ENCODE assay signal across 16 mouse cellular contexts in genomic region chr19:44418061-44418460, GRCm38 (mm10). TPM values are rescaled to one million over a fixed set of nuclear protein-coding genes. Genes with fewer than 3 reads are reported as not detected.
DNase-seq lines count a peak whose midpoint lies in the region; ATAC-seq and TF ChIP-seq lines count a peak whose summit lies in the region.
"Had no signal": no experiment of that assay in that cellular context is flagged by ENCODE, and none has a peak within 500 bp of the region (broad histone marks: within the 10 kb centered on the region; RNA-seq: fewer than 3 reads in every experiment).

No protein-coding gene starts in this region.

- 68% methylated on average over 5 of the region's 5 CpGs for WGBS in kidney, adult 2 months
- WGBS in kidney, embryonic 15.5 days, result 80% methylated on average over 5 of the region's 5 CpGs

- TF ChIP-seq CTCF in kidney, adult 2 months (conservative IDR thresholded peaks at IDR 0.05; ENCODE audit: insufficient read depth, insufficient read length, low read depth, low read length), result no peak

- no peak overlapping the region for H3K4me3 ChIP-seq in kidney, adult 2 months (ENCODE audit: insufficient read depth, low read depth, low read length)
- H3K4me3 ChIP-seq in kidney, embryonic 15.5 days (replicated peaks), result no peak overlapping the region
- H3K4me3 ChIP-seq: embryonic facial prominence, embryonic 10.5 days; forebrain, embryonic 13.5 days; heart, embryonic 13.5 days; hindbrain, embryonic 15.5 days had no signal

- no peak for TF ChIP-seq POLR2A in kidney, adult 2 months (IDR thresholded peaks at IDR 0.05; ENCODE audit: low read depth, low read length)

- H3K27ac ChIP-seq in kidney, adult 2 months (ENCODE audit: insufficient read depth, low read depth, low read length), result no peak overlapping the region
- no peak overlapping the region for H3K27ac ChIP-seq in kidney, embryonic 15.5 days
- H3K27ac ChIP-seq: embryonic facial prominence, embryonic 10.5 days; forebrain, embryonic 13.5 days; heart, embryonic 13.5 days; hindbrain, embryonic 15.5 days had no signal

- peaks cover 4% of the 10 kb centered on the region; the same call in 1 of the 2 replicates for H3K4me1 ChIP-seq in kidney, adult 2 months (ENCODE audit: control insufficient read depth, insufficient read depth, low read length)
- 0 out of 2 replicates have a peak, but pooled peaks cover 2% of the 10 kb centered on the region for H3K4me1 ChIP-seq in kidney, embryonic 15.5 days
- H3K4me1 ChIP-seq: embryonic facial prominence, embryonic 10.5 days; forebrain, embryonic 13.5 days; heart, embryonic 13.5 days; hindbrain, embryonic 15.5 days had no signal

- no peaks in the 10 kb centered on the region for H3K36me3 ChIP-seq in kidney, adult 2 months (ENCODE audit: control insufficient read depth, insufficient read depth, low read length)
- no peaks in the 10 kb centered on the region for H3K36me3 ChIP-seq in kidney, embryonic 15.5 days
- H3K36me3 ChIP-seq: embryonic facial prominence, embryonic 10.5 days; heart, embryonic 13.5 days; hindbrain, embryonic 15.5 days had no signal

- no peaks in the 10 kb centered on the region for H3K27me3 ChIP-seq in kidney, adult 2 months (replicated peaks; ENCODE audit: control insufficient read depth, insufficient read depth, low read length)
- peaks cover 26% of the 10 kb centered on the region for H3K27me3 ChIP-seq in kidney, embryonic 15.5 days
- H3K27me3 ChIP-seq: hindbrain, embryonic 15.5 days had no signal

- DNase-seq in adrenal gland, postnatal 10 days, result peak; percentile 34
- no peak for DNase-seq in adrenal gland, postnatal 25 days
- peak; percentile 31 for DNase-seq in kidney, adult 2 months
- DNase-seq in lung, adult 18-20 months, result peak; percentile 56 to 71
- no peak for DNase-seq in lung, postnatal 4 days
- no peak for DNase-seq in right cerebral cortex, adult 2 months (ENCODE audit: low spot score in 2 of 2)
- DNase-seq: cerebellum, adult 2 months; cerebellum, postnatal 10 days; forebrain, postnatal 0 days; gastrocnemius, postnatal 36 days; heart, postnatal 36 days had no signal

- no peak for ATAC-seq in kidney, embryonic 15.5 days (replicated peaks; ENCODE audit: low FRiP score)

- H3K9ac ChIP-seq in kidney, embryonic 15.5 days, result no peak overlapping the region
- H3K9ac ChIP-seq: forebrain, embryonic 13.5 days; forebrain, postnatal 0 days; heart, embryonic 13.5 days; hindbrain, embryonic 15.5 days had no signal

- H3K9me3 ChIP-seq in kidney, embryonic 15.5 days (replicated peaks), result no peaks in the 10 kb centered on the region
- H3K9me3 ChIP-seq: embryonic facial prominence, embryonic 10.5 days; forebrain, embryonic 13.5 days; heart, embryonic 13.5 days; hindbrain, embryonic 15.5 days had no signal

- no peak overlapping the region for H3K4me2 ChIP-seq in kidney, embryonic 15.5 days
- H3K4me2 ChIP-seq: forebrain, embryonic 13.5 days; heart, embryonic 13.5 days; hindbrain, embryonic 15.5 days had no signal

RNA-seq across cellular contexts. Expression of gene Scd1, which starts 10.4 kb away (rescaled TPM):
- total RNA-seq in adrenal gland, postnatal 10 days (2021), result 100 to 1,000 TPM; 181 to 382 TPM
- total RNA-seq in adrenal gland, postnatal 25 days (2021), result 1,091 and 1,950 TPM in 2 replicates
- 3,910 and 4,173 TPM in 2 replicates for polyA plus RNA-seq in kidney, adult 2 months (2012; rRNA removed)
- polyA plus RNA-seq in kidney, embryonic 15.5 days (2015; fragmentation: Nextera tagmentation; extraction: Ambion mirVana), result 4.1 and 5.2 TPM in 2 replicates

Comparison
In these comparisons a context has a peak if more than half of its experiments do, and no peak if none do; other contexts are left out.
1. DNase-seq: peak in adrenal gland, postnatal 10 days (single experiment), kidney, adult 2 months (single experiment) and lung, adult 18-20 months (2 of 2); none in adrenal gland, postnatal 25 days (single experiment), lung, postnatal 4 days (0 of 2) and right cerebral cortex, adult 2 months (0 of 2).